ENCODE assay signal across 15 mouse cellular contexts in genomic region chr12:73793216-73793615, GRCm38 (mm10).
DNase-seq lines count a peak whose midpoint lies in the region; ATAC-seq and TF ChIP-seq lines count a peak whose summit lies in the region.
"Had no signal": no experiment of that assay in that cellular context is flagged by ENCODE, and none has a peak within 500 bp of the region (broad histone marks: within the 10 kb centered on the region; RNA-seq: fewer than 3 reads in every experiment).

No protein-coding gene starts in this region.

- no peak overlapping the region for H3K4me2 ChIP-seq in hindbrain, embryonic 15.5 days
- no peak overlapping the region for H3K4me2 ChIP-seq in hindbrain, embryonic 11.5 days (replicated peaks; ENCODE audit: low read depth, low read length)
- H3K4me2 ChIP-seq: liver, embryonic 11.5 days had no signal

- DNase-seq in heart, adult 2 months = no peak
- no peak for DNase-seq in heart, adult 8-10 months (ENCODE audit: low spot score)
- DNase-seq in hindbrain, embryonic 11.5 days (ENCODE audit: low spot score) = no peak
- DNase-seq in kidney, adult 18-20 months = peak; percentile 68
- DNase-seq in kidney, postnatal 14 days = peak; percentile 67
- no peak for DNase-seq in yolk sac, embryonic 10.5 days (ENCODE audit: low spot score)
- DNase-seq in left cerebral cortex, adult 9 months (ENCODE audit: low spot score in 2 of 2) = no peak
- DNase-seq: lung, embryonic 14.5 days; midbrain, embryonic 14.5 days; thymus, postnatal 4 days had no signal

- no peaks in the 10 kb centered on the region for H3K27me3 ChIP-seq in heart, adult 2 months (ENCODE audit: control insufficient read depth, insufficient read depth, low read length)
- H3K27me3 ChIP-seq in hindbrain, embryonic 15.5 days = no peaks in the 10 kb centered on the region
- no peaks in the 10 kb centered on the region; the same call in 1 of the 2 replicates for H3K27me3 ChIP-seq in hindbrain, embryonic 11.5 days (ENCODE audit: control insufficient read depth, insufficient read depth, low read length)
- H3K27me3 ChIP-seq: forebrain, embryonic 15.5 days had no signal

- H3K4me1 ChIP-seq in heart, adult 2 months (ENCODE audit: control insufficient read depth, insufficient read depth, low read length) = peaks cover 31% of the 10 kb centered on the region
- H3K4me1 ChIP-seq in hindbrain, embryonic 15.5 days (replicated peaks) = peaks cover 19% of the 10 kb centered on the region
- no peaks in the 10 kb centered on the region for H3K4me1 ChIP-seq in hindbrain, embryonic 11.5 days (replicated peaks; ENCODE audit: control insufficient read depth, insufficient read depth, low read length)

- H3K4me3 ChIP-seq in heart, adult 2 months = no peak overlapping the region
- no peak overlapping the region for H3K4me3 ChIP-seq in hindbrain, embryonic 15.5 days
- H3K4me3 ChIP-seq in hindbrain, embryonic 11.5 days (ENCODE audit: low read depth, low read length) = no peak overlapping the region
- H3K4me3 ChIP-seq: embryonic facial prominence, embryonic 12.5 days; forebrain, embryonic 15.5 days had no signal

- intact Hi-C loops in heart, adult 2 months (cut with DNase I) = loop anchor here (5.0 kb wide), 2 partner anchors 54 to 114 kb away; no protein-coding TSS in a partner anchor

- no peaks in the 10 kb centered on the region for H3K79me2 ChIP-seq in heart, adult 2 months (replicated peaks; ENCODE audit: control insufficient read depth, insufficient read depth, low read length)

- no peaks in the 10 kb centered on the region for H3K9me3 ChIP-seq in hindbrain, embryonic 15.5 days
- no peaks in the 10 kb centered on the region for H3K9me3 ChIP-seq in hindbrain, embryonic 11.5 days (ENCODE audit: control insufficient read depth, low read length)
- H3K9me3 ChIP-seq: embryonic facial prominence, embryonic 12.5 days; forebrain, embryonic 15.5 days had no signal

- no peak for TF ChIP-seq EP300 in heart, adult 2 months (IDR thresholded peaks at IDR 0.05; ENCODE audit: insufficient read depth, low read depth, low read length)

- peak overlapping the region; percentile 77 for H3K27ac ChIP-seq in heart, adult 2 months
- H3K27ac ChIP-seq in hindbrain, embryonic 15.5 days (replicated peaks) = peak overlapping the region; percentile 64; the same call in 1 of the 2 replicates
- no peak overlapping the region for H3K27ac ChIP-seq in hindbrain, embryonic 11.5 days (ENCODE audit: low read depth, low read length)
- H3K27ac ChIP-seq: forebrain, embryonic 15.5 days; macrophage had no signal

- no peak for TF ChIP-seq POLR2A in heart, adult 2 months (IDR thresholded peaks at IDR 0.05; ENCODE audit: insufficient read depth, low read depth, low read length)

- no peak overlapping the region for H3K9ac ChIP-seq in heart, adult 2 months (ENCODE audit: low read depth, low read length)
- H3K9ac ChIP-seq in hindbrain, embryonic 15.5 days = no peak overlapping the region
- H3K9ac ChIP-seq in hindbrain, embryonic 11.5 days (ENCODE audit: low read depth, low read length) = no peak overlapping the region
- H3K9ac ChIP-seq: embryonic facial prominence, embryonic 12.5 days; forebrain, embryonic 15.5 days; lung, embryonic 14.5 days had no signal

- no peak for ATAC-seq in hindbrain, embryonic 15.5 days (ENCODE audit: low FRiP score, low read depth)
- no peak for ATAC-seq in hindbrain, embryonic 11.5 days (ENCODE audit: low FRiP score)

- no peak for TF ChIP-seq CTCF in heart, adult 2 months (IDR thresholded peaks at IDR 0.05)

- 83% methylated on average over 13 of the region's 13 CpGs for WGBS in heart, adult 2 months
- 48% methylated on average over 13 of the region's 13 CpGs for WGBS in hindbrain, embryonic 15.5 days
- WGBS in hindbrain, embryonic 11.5 days = 51% methylated on average over 13 of the region's 13 CpGs

- peaks cover 3% of the 10 kb centered on the region for H3K36me3 ChIP-seq in heart, adult 2 months (ENCODE audit: control insufficient read depth, insufficient read depth, low read length)
- no peaks in the 10 kb centered on the region for H3K36me3 ChIP-seq in hindbrain, embryonic 15.5 days
- H3K36me3 ChIP-seq in hindbrain, embryonic 11.5 days (ENCODE audit: control insufficient read depth, insufficient read depth, low read length) = no peaks in the 10 kb centered on the region
- H3K36me3 ChIP-seq: embryonic facial prominence, embryonic 12.5 days; forebrain, embryonic 15.5 days had no signal

Comparison
In these comparisons a context has a peak if more than half of its experiments do, and no peak if none do; other contexts are left out.
1. DNase-seq: peak in kidney, adult 18-20 months (single experiment) and kidney, postnatal 14 days (single experiment); none in heart, adult 2 months (0 of 2), heart, adult 8-10 months (single experiment), hindbrain, embryonic 11.5 days (single experiment), yolk sac, embryonic 10.5 days (single experiment) and left cerebral cortex, adult 9 months (0 of 2).